Mouse (Mus musculus): ENCODE results near the gene Nadk. TPM values are rescaled to one million over a fixed set of nuclear protein-coding genes. Genes with fewer than 3 reads are reported as not detected.

The Nadk gene
- 10 to 100 TPM; 50.7 to 51.2 TPM for total RNA-seq (2023)

DNA sequence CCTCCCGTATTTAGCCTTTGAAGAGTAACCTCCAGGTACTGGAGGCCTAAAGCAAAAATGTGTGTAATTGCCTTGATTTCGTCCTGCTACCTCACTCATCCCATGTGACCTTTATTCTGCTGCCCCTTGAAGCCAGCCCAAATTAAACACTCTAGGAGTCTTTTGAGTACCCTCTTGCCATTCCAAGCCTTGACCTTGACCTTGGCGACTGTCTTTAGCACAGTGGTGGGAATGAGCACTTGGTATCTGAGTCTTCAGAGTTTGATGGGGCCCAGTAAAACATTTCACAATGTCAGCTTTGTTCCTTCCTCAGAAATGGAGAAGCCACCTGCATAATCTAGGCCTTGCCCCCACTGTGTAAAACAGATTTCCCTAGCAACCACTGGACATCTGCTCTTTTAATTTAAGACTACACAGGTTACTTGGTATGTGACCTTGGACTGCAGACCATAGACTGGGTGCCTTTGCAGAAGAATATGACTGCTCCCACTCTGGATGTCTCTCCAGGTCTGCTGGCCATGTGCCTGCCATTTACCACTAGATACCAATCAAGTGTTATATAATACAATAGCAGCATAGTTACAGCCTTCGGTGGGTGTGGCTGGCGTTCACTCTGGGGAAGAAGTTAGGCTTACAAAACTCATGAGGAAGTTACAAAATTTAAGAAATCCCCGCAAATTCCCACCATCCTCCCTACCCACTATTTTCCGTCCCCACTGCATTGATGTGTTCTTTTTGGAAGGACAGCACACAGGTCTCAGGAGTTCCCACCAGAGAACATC lies at the start of gene Nadk:
TSS of gene Nadk (plus strand) at position 718 of the 782 bp plus-strand sequence.

DNA sequence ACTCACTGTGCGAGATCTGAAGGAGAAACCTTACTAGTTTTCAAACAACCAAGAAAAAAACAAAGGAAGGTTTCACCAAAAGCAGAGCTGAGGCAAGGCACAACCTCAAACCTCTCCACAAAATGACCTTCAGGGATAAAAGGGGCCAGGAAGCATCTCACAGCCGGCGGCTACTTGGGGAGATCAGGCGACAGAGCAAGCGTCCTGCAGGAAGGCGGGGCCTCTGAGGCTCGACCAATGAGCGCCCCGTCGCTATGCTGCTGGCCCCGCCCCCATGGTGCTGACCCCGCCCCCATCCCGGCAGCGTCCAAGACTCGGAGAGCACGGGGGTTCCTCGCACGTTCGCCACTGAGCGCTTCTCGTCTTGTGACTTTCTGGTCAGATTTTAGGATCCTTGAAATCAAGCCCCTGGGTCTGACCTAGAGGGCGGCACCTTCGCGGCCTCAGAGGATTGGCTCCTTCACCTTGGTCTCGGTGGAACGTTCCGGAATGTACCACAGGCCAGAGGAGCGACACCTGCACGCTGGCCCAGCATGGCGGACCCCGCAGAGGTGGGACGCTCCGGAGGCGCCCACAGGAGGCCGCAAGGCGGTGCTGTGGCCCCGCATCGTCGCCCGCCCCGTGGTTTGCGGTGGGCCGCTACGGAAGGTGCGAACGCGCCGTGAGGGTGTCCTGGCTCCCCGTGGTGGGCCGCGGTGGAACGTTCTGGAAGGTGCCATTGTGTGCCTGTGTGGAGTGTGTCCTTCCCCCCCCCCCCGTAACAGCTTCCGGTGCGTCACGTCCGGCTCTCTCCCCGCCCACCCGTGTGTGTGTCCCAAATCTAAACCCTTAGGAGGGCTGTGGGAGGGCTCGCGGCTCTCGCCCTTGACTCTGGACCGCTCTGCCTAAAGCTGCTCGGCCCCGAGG lies 39.2 kb downstream of the Nadk start, which contains the start of gene Slc35e2:
TSS of gene Slc35e2 (plus strand) at position 326 of the 906 bp plus-strand sequence.

DNA sequence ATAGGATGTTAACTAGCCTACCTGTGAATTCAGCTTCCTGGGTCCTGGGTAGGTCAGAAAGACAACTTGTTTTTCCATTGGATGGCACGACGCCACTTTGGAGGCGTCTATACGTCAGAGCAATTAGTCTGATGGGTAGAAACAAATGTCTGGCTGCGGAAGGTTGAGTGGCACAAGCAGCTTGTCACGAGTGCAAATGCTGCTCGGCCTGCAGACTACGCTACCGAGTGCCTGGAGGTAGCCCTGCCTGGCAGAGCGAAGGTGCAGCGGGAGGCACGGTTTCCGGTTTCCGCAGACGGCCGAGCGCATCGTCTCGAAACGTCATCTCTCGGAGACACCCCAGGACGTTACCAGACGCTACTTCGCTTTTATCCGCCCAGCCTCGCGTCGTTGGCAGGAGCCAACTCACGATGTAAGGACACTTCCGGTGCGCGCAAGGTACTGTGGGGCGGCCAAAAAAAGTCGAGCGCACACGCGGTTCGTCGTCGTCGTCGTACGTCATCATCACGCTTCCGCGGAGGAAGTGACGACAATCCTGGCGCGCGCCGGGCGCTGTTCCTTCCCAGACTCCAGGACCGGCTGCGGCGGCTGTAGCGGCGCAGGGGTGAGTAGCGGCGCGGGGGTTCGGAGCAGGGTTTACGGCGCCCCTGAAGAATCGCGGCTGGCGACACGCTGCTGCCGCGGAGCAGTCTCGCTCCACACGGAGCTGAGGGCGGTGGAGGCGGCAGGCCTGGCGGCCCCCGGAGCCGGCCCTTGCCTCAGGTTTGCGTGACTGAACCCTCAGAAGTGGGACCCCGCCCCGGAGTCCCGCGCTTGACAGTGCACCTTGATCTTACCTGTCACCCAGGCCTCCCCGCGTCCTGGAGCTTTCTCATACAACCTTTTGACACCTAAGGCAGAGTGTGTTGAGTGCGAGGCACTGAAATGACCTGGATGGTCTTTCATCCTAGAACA lies 62.4 kb downstream of the Nadk start, which contains the start of gene Cdk11b:
TSS of gene Cdk11b (plus strand) at position 517 of the 954 bp plus-strand sequence.

Other genes starting within 250 kb of the Nadk start
- gene Prkcz, start 201.0 kb upstream of the Nadk start, total RNA-seq (2023), result 1 to 10 TPM; 6.9 to 8.7 TPM
- not detected for gene Gabrd, start 164.3 kb upstream of the Nadk start, total RNA-seq (2023)
- gene Cfap74, start 153.2 kb upstream of the Nadk start, total RNA-seq (2023), result under 1 TPM; 0.15 to 0.50 TPM
- not detected for gene Tmem52, start 93.3 kb upstream of the Nadk start, total RNA-seq (2023)
- 100 to 1,000 TPM; 266 to 293 TPM for gene Gnb1, start 71.0 kb upstream of the Nadk start, total RNA-seq (2023)
- gene Slc35e2, start 39.0 kb downstream of the Nadk start, total RNA-seq (2023), result 10 to 100 TPM; 24.5 to 30.3 TPM
- gene Cdk11b, start 62.5 kb downstream of the Nadk start, total RNA-seq (2023), result 100 to 1,000 TPM; 142 to 147 TPM
- not detected for gene Gm10563, start 83.0 kb downstream of the Nadk start, total RNA-seq (2023)
- gene Mmp23, start 91.0 kb downstream of the Nadk start, total RNA-seq (2023), result not detected
- gene Mib2, start 106.8 kb downstream of the Nadk start, total RNA-seq (2023), result 10 to 100 TPM; 45.4 to 47.4 TPM
- 1 to 10 TPM; 3.8 to 5.4 TPM for gene Fndc10, start 132.0 kb downstream of the Nadk start, total RNA-seq (2023)
- gene Ssu72, start 142.4 kb downstream of the Nadk start, total RNA-seq (2023), result 10 to 100 TPM; 78.2 to 97.2 TPM
- under 1 TPM; 0.52 to 0.65 TPM for gene Tmem240, start 172.4 kb downstream of the Nadk start, total RNA-seq (2023)
- 10 to 100 TPM; 49.7 to 54.5 TPM for gene Atad3a, start 198.7 kb downstream of the Nadk start, total RNA-seq (2023)
- not detected for gene Vwa1, start 212.3 kb downstream of the Nadk start, total RNA-seq (2023)
- gene Tmem88b, start 223.5 kb downstream of the Nadk start, total RNA-seq (2023), result not detected
- not detected for gene Ankrd65, start 228.1 kb downstream of the Nadk start, total RNA-seq (2023)
- gene Mrpl20, start 240.5 kb downstream of the Nadk start, total RNA-seq (2023), result 10 to 100 TPM; 36.1 to 46.0 TPM